Mouse (Mus musculus): Measurements from ENCODE around the gene Poll.
A peak's percentile ranks its signal among the peaks of the same experiment; 100 is the strongest.
"Not testable (repeated sequence)": the region's sequence is repeated elsewhere in the genome, so short reads cannot be mapped to it uniquely, and the experiment has no call there.

The Poll gene

GRCm38 (mm10) chr19:45577141-45577750 is 16.9 kb upstream of the Poll start:
- peak in 1 of 2 experiments; percentile 20 for DNase-seq

GRCm38 (mm10) chr19:45575632-45576001 is 15.3 kb upstream of the Poll start:
- DNase-seq: no peak

- DNase-seq: peak; percentile 45 to 51
These were observed 14.8 kb upstream of the Poll start for GRCm38 (mm10) chr19:45574941-45575631.

GRCm38 (mm10) chr19:45574339-45574898 is 14.1 kb upstream of the Poll start:
- DNase-seq: no peak

- peak; percentile 63 to 78 for DNase-seq
These were observed 13.5 kb upstream of the Poll start for GRCm38 (mm10) chr19:45573861-45574267.

- DNase-seq: no peak
These were observed 12.7 kb upstream of the Poll start for GRCm38 (mm10) chr19:45573033-45573432.

GRCm38 (mm10) chr19:45567367-45567766 is 7.0 kb upstream of the Poll start:
- DNase-seq: no peak

- DNase-seq: no peak
These were observed 5.8 kb upstream of the Poll start for GRCm38 (mm10) chr19:45565925-45566715.

GRCm38 (mm10) chr19:45554136-45554535 is 6.2 kb downstream of the Poll start:
- no peak for DNase-seq

- no peak for DNase-seq
These were observed 8.1 kb downstream of the Poll start for GRCm38 (mm10) chr19:45552187-45552586.

- DNase-seq: no peak
These were observed 10.4 kb downstream of the Poll start for GRCm38 (mm10) chr19:45549948-45550347.

- no peak for DNase-seq
These were observed 11.0 kb downstream of the Poll start for GRCm38 (mm10) chr19:45549128-45549915.

GRCm38 (mm10) chr19:45548196-45548595 is 12.1 kb downstream of the Poll start:
- not testable (repeated sequence) for DNase-seq

GRCm38 (mm10) chr19:45544925-45545321 is 15.4 kb downstream of the Poll start:
- peak; percentile 59 to 78 for DNase-seq

- DNase-seq: peak in 1 of 2 experiments; percentile 29
These were observed 16.0 kb downstream of the Poll start for GRCm38 (mm10) chr19:45544152-45544924.

GRCm38 (mm10) chr19:45542061-45542460 is 18.3 kb downstream of the Poll start:
- no peak for DNase-seq

- peak in 1 of 2 experiments; percentile 30 for DNase-seq
These were observed 18.8 kb downstream of the Poll start for GRCm38 (mm10) chr19:45541409-45542041.

GRCm38 (mm10) chr19:45540657-45541408 is 19.5 kb downstream of the Poll start:
- DNase-seq: no peak

GRCm38 (mm10) chr19:45537505-45537904 is 22.8 kb downstream of the Poll start:
- DNase-seq: peak; percentile 30 to 70

- no peak for DNase-seq
These were observed 24.4 kb downstream of the Poll start for GRCm38 (mm10) chr19:45535929-45536328.

Measured in spleen, adult 18-20 months (tissue).